22 mouse cellular contexts compared by ENCODE assay signal in the genomic region with DNA sequence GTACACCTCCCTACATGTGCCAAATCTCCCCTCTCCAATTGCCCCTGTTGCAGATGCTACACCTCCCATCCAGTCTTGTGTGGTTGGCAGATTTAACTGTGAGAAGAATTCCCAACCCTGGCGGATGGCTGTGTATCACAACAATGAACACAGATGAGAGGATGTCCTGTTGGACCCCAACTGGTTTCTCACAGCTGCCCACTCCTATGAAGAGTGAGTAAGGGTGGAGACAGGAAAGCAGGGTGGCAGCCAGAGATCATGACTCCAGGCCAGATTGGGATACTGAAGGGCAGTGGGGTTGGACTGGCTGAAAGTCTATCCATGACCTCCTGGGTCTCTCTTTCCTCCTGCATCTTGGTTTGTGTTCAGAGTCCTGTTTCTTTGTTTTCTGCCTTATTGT. TPM values are rescaled to one million over a fixed set of nuclear protein-coding genes. Genes with fewer than 3 reads are reported as not detected.
"Had no signal": no experiment of that assay in that cellular context is flagged by ENCODE, and none has a peak within 500 bp of the region (broad histone marks: within the 10 kb centered on the region; RNA-seq: fewer than 3 reads in every experiment).

No protein-coding gene starts in this region.

- DNase-seq: retina, postnatal 1 day; right cerebral cortex, adult 18-20 months; right cerebral cortex, postnatal 14 days; right cerebral cortex, postnatal 25 days; right cerebral cortex, postnatal 4 days; spleen, adult 18-20 months; thymus, adult 18-20 months; thymus, adult 2 months; thymus, postnatal 14 days; thymus, postnatal 25 days; thymus, postnatal 36 days; thymus, postnatal 4 days had no signal

- H3K4me3 ChIP-seq: neural tube, embryonic 15.5 days; stomach, embryonic 15.5 days had no signal

- H3K27ac ChIP-seq: neural tube, embryonic 15.5 days; stomach, embryonic 15.5 days; stomach, postnatal 0 days had no signal

- H3K9me3 ChIP-seq: neural tube, embryonic 15.5 days; stomach, embryonic 15.5 days had no signal

- H3K27me3 ChIP-seq: neural tube, embryonic 15.5 days; stomach, embryonic 15.5 days had no signal

- H3K4me2 ChIP-seq: neural tube, embryonic 15.5 days; stomach, embryonic 15.5 days had no signal

- H3K9ac ChIP-seq: neural tube, embryonic 15.5 days; stomach, embryonic 15.5 days had no signal

- H3K36me3 ChIP-seq: neural tube, embryonic 15.5 days; stomach, embryonic 15.5 days had no signal

- H3K4me1 ChIP-seq: neural tube, embryonic 15.5 days; stomach, embryonic 15.5 days had no signal

RNA-seq across cellular contexts. Expression of a gene that starts 6.0 kb away (rescaled TPM):
- total RNA-seq: neutrophil, adult 5-6 weeks had no signal
- polyA plus RNA-seq: neural tube, embryonic 14.5 days; neural tube, embryonic 15.5 days; small intestine, adult 2 months; spleen, adult 2 months; stomach, embryonic 14.5 days; stomach, embryonic 15.5 days; stomach, embryonic 16.5 days; stomach, postnatal 0 days; urinary bladder, adult 2 months had no signal

RNA-seq across cellular contexts. Expression of a gene that starts 16.4 kb away (rescaled TPM):
- total RNA-seq: neutrophil, adult 5-6 weeks had no signal
- polyA plus RNA-seq: neural tube, embryonic 14.5 days; neural tube, embryonic 15.5 days; small intestine, adult 2 months; spleen, adult 2 months; stomach, embryonic 14.5 days; stomach, embryonic 15.5 days; stomach, embryonic 16.5 days; stomach, postnatal 0 days; urinary bladder, adult 2 months had no signal

RNA-seq across cellular contexts. Expression of a gene that starts 40.5 kb away (rescaled TPM):
- total RNA-seq: neutrophil, adult 5-6 weeks had no signal
- polyA plus RNA-seq: neural tube, embryonic 14.5 days; neural tube, embryonic 15.5 days; small intestine, adult 2 months; stomach, embryonic 14.5 days; stomach, postnatal 0 days; urinary bladder, adult 2 months had no signal

RNA-seq across cellular contexts. Expression of a gene that starts 44.0 kb away (rescaled TPM):
- total RNA-seq: neutrophil, adult 5-6 weeks had no signal
- polyA plus RNA-seq: neural tube, embryonic 14.5 days; neural tube, embryonic 15.5 days; stomach, embryonic 14.5 days; stomach, embryonic 15.5 days; stomach, embryonic 16.5 days; stomach, postnatal 0 days; urinary bladder, adult 2 months had no signal
